ENCODE assay signal across 11 mouse cellular contexts in the genomic region with DNA sequence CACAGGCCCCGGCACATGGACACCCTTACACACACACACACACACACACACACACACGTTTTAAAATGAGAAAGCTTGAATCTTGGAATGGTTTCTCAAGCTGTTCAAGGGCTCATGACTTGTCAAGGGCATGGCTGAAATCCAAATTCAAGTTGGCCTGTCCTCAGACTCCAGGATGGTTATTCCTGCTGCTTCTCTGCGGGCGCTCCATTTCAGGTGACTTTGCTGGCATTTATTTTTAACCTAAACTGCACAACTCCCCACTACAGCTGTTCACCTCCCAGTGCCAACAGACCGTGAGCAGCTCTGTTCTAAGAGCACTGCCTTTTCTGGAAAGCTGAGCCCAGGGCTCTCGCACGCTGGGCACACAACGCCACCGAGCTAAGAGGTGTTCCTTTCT. TPM values are rescaled to one million over a fixed set of nuclear protein-coding genes. Genes with fewer than 3 reads are reported as not detected.
DNase-seq lines count a peak whose midpoint lies in the region; ATAC-seq and TF ChIP-seq lines count a peak whose summit lies in the region.
"Had no signal": no experiment of that assay in that cellular context is flagged by ENCODE, and none has a peak within 500 bp of the region (broad histone marks: within the 10 kb centered on the region; RNA-seq: fewer than 3 reads in every experiment).

No protein-coding gene starts in this region.

- H3K36me3 ChIP-seq in testis, adult 2 months (ENCODE audit: control insufficient read depth, insufficient read depth, low read length): no peaks in the 10 kb centered on the region
- no peaks in the 10 kb centered on the region for H3K36me3 ChIP-seq in heart, embryonic 14.5 days (ENCODE audit: control insufficient read depth, insufficient read depth, low read length)
- H3K36me3 ChIP-seq: lung, embryonic 15.5 days; stomach, embryonic 15.5 days had no signal

- H3K4me2 ChIP-seq in heart, embryonic 14.5 days (ENCODE audit: low read length): peak overlapping the region; percentile 30; the same call in 1 of the 2 replicates
- H3K4me2 ChIP-seq: lung, embryonic 15.5 days; stomach, embryonic 15.5 days had no signal

- no peak for TF ChIP-seq CTCF in testis, adult 2 months (IDR thresholded peaks at IDR 0.05; ENCODE audit: control insufficient read depth, insufficient read depth, insufficient replicate concordance, low read depth, low read length)

- H3K9ac ChIP-seq in heart, embryonic 14.5 days (ENCODE audit: low read length): no peak overlapping the region
- H3K9ac ChIP-seq: lung, embryonic 15.5 days; stomach, embryonic 15.5 days had no signal

- TF ChIP-seq POLR2A in testis, adult 2 months (IDR thresholded peaks at IDR 0.05; ENCODE audit: control insufficient read depth, low read depth, low read length): no peak

- WGBS in heart, embryonic 14.5 days: 39% methylated on average over 9 of the region's 9 CpGs

- no peak overlapping the region for H3K4me3 ChIP-seq in testis, adult 2 months (ENCODE audit: control insufficient read depth, low read depth, low read length)
- no peak overlapping the region for H3K4me3 ChIP-seq in heart, embryonic 14.5 days (ENCODE audit: control insufficient read depth in 1 of 2, insufficient read depth in 1 of 2, low read depth in 1 of 2, low read length in 2 of 2)
- H3K4me3 ChIP-seq: lung, embryonic 15.5 days; stomach, embryonic 15.5 days had no signal

- intact Hi-C loops in gastrocnemius, postnatal 36 days (cut with DNase I): no loop called here

- DNase-seq in gastrocnemius, adult 18-20 months (ENCODE audit: low spot score): peak; percentile 51
- no peak for DNase-seq in gastrocnemius, postnatal 36 days
- no peak for DNase-seq in testis, postnatal 14 days (ENCODE audit: low spot score)
- DNase-seq in urinary bladder, postnatal 36 days (ENCODE audit: low spot score in 2 of 2): no peak
- DNase-seq in urinary bladder, postnatal 10 days (ENCODE audit: low spot score): no peak

- H3K27ac ChIP-seq in testis, adult 2 months (ENCODE audit: control insufficient read depth, insufficient read depth, low read depth, low read length): peak overlapping the region; percentile 45
- H3K27ac ChIP-seq in heart, embryonic 14.5 days (replicated peaks in 1 of 2; ENCODE audit: control insufficient read depth in 1 of 2, insufficient read depth in 1 of 2, low read depth in 2 of 2, low read length in 2 of 2): peak overlapping the region; percentile 77 to 79
- H3K27ac ChIP-seq: hindbrain, postnatal 0 days; lung, embryonic 15.5 days; stomach, embryonic 15.5 days had no signal

- no peak for ATAC-seq in heart, embryonic 14.5 days (ENCODE audit: insufficient number of reproducible peaks, insufficient read depth, low FRiP score, low read depth)
- ATAC-seq in monocyte, adult 5-6 weeks (replicated peaks; ENCODE audit: insufficient number of reproducible peaks, low FRiP score, low TSS enrichment, poor library complexity, severe bottlenecking): no peak
- ATAC-seq: hindbrain, postnatal 0 days had no signal

- H3K4me1 ChIP-seq in testis, adult 2 months (ENCODE audit: control insufficient read depth, insufficient read depth, low read length): peaks cover 7% of the 10 kb centered on the region
- peaks cover 17 to 18% of the 10 kb centered on the region in 2 experiments for H3K4me1 ChIP-seq in heart, embryonic 14.5 days (ENCODE audit: control insufficient read depth in 2 of 2, insufficient read depth in 2 of 2, low read length in 2 of 2)
- H3K4me1 ChIP-seq: lung, embryonic 15.5 days; stomach, embryonic 15.5 days had no signal

- H3K27me3 ChIP-seq in testis, adult 2 months (ENCODE audit: control insufficient read depth, insufficient read depth, low read length): no peaks in the 10 kb centered on the region
- no peaks in the 10 kb centered on the region for H3K27me3 ChIP-seq in heart, embryonic 14.5 days (ENCODE audit: control insufficient read depth, insufficient read depth, low read length)
- H3K27me3 ChIP-seq: lung, embryonic 15.5 days; stomach, embryonic 15.5 days had no signal

- no peaks in the 10 kb centered on the region for H3K9me3 ChIP-seq in heart, embryonic 14.5 days (ENCODE audit: control insufficient read depth, low read length)
- H3K9me3 ChIP-seq: lung, embryonic 15.5 days; stomach, embryonic 15.5 days had no signal

RNA-seq across cellular contexts. Expression of gene Tmem232, which starts 31.3 kb away (rescaled TPM):
- total RNA-seq in gastrocnemius, adult 18-20 months (2021): 10 to 100 TPM; 18.6 to 19.4 TPM
- 10 to 100 TPM; 13.9 to 17.0 TPM for total RNA-seq in gastrocnemius, postnatal 36 days (2021)
- polyA plus RNA-seq in testis, adult 2 months (2012; rRNA removed): 47.0 and 51.3 TPM in 2 replicates
- polyA plus RNA-seq in heart, embryonic 14.5 days (2014; fragmentation: Nextera tagmentation; extraction: Ambion mirVana): 0.14 TPM in 1 of 2 replicates, not detected in the other
- total RNA-seq in monocyte, adult 5-6 weeks (2017): not detected in 3 replicates

RNA-seq across cellular contexts. Expression of gene Vapa, which starts 41.5 kb away (rescaled TPM):
- total RNA-seq in gastrocnemius, adult 18-20 months (2021): 100 to 1,000 TPM; 138 to 142 TPM
- 100 to 1,000 TPM; 125 to 128 TPM for total RNA-seq in gastrocnemius, postnatal 36 days (2021)
- polyA plus RNA-seq in testis, adult 2 months (2012; rRNA removed): 32.0 and 36.9 TPM in 2 replicates
- 172 and 177 TPM in 2 replicates for polyA plus RNA-seq in heart, embryonic 14.5 days (2014; fragmentation: Nextera tagmentation; extraction: Ambion mirVana)
- 67.6 to 82.9 TPM (median 82.5 TPM) in 3 replicates for total RNA-seq in monocyte, adult 5-6 weeks (2017)

Comparison
In these comparisons a context has a peak if more than half of its experiments do, and no peak if none do; other contexts are left out.
1. RNA of gene Tmem232, which starts 31.3 kb away (total RNA-seq): 18.6 to 19.4 TPM in gastrocnemius, adult 18-20 months and 13.9 to 17.0 TPM in gastrocnemius, postnatal 36 days; not detected in monocyte, adult 5-6 weeks; every median in the first group is over 10 times any median in the second.